Mouse (Mus musculus): ENCODE results near the gene Rxra.

GRCm38 (mm10) chr2:27773980-27774730, 97.9 kb downstream of the Rxra start:
- no peak for TF ChIP-seq FLI1 (IDR thresholded peaks at IDR 0.05; ENCODE audit: low read length)
- TF ChIP-seq GATA1 (IDR thresholded peaks at IDR 0.05; ENCODE audit: borderline replicate concordance, low read length): no peak

Measured in megakaryocyte, embryonic 14.5 days (primary cell).